Comparison of ENCODE assay signal across 8 mouse cellular contexts in genomic region chr1:136345454-136346372, GRCm38 (mm10). TPM values are rescaled to one million over a fixed set of nuclear protein-coding genes. Genes with fewer than 3 reads are reported as not detected.
DNase-seq lines count a peak whose midpoint lies in the region; ATAC-seq and TF ChIP-seq lines count a peak whose summit lies in the region.

Gene Camsap2, minus strand, starts transcription at chr1:136346104.

- no peaks in the 10 kb centered on the region for H3K9me3 ChIP-seq in hindbrain, embryonic 16.5 days (ENCODE audit: control insufficient read depth, low read length)

- peak within 1 kb of the TSS; percentile 94 for H3K9ac ChIP-seq in hindbrain, embryonic 16.5 days (ENCODE audit: low read depth, low read length)

- intact Hi-C loops in left cerebral cortex, adult 2 months (cut with DNase I), result loop anchor here (1.0 to 2.0 kb wide), 2 partner anchors 57 to 70 kb away; partner anchors contain the start of gene Ddx59

- TF ChIP-seq CTCF in left cerebral cortex, adult 2 months (IDR thresholded peaks at IDR 0.05), result no peak; the same call in 1 of the 2 replicates

- no peaks in the 10 kb centered on the region for H3K36me3 ChIP-seq in hindbrain, embryonic 16.5 days (ENCODE audit: control insufficient read depth, insufficient read depth, low read length)
- no peaks in the 10 kb centered on the region for H3K36me3 ChIP-seq in macrophage (ENCODE audit: inconsistent target)

- H3K27ac ChIP-seq in hindbrain, embryonic 16.5 days (ENCODE audit: low read depth, low read length), result peak within 1 kb of the TSS; percentile 98
- H3K27ac ChIP-seq in left cerebral cortex, adult 2 months, result peak within 1 kb of the TSS; percentile 99
- H3K27ac ChIP-seq in macrophage, result no peak within 1 kb of the TSS

- peak within 1 kb of the TSS; percentile 68 for H3K4me3 ChIP-seq in hindbrain, embryonic 16.5 days (ENCODE audit: low read length)
- H3K4me3 ChIP-seq in left cerebral cortex, adult 2 months, result peak within 1 kb of the TSS; percentile 99
- peak within 1 kb of the TSS; percentile 81 for H3K4me3 ChIP-seq in macrophage (ENCODE audit: inconsistent target)

- H3K4me2 ChIP-seq in hindbrain, embryonic 16.5 days (ENCODE audit: low read length), result peak within 1 kb of the TSS; percentile 92

- peaks cover 26% of the 10 kb centered on the region for H3K4me1 ChIP-seq in hindbrain, embryonic 16.5 days (ENCODE audit: control insufficient read depth, insufficient read depth, low read depth, low read length)

- peaks cover 46% of the 10 kb centered on the region for H3K79me2 ChIP-seq in macrophage (ENCODE audit: inconsistent target)

- peak; percentile 97 for ATAC-seq in hindbrain, embryonic 16.5 days

- peak; percentile 94 for DNase-seq in ZHBTc4 (ENCODE audit: low read depth, low spot score)
- peak; percentile 89 to 96 for DNase-seq in cerebellum, postnatal 4 days (ENCODE audit: low spot score in 2 of 2)
- DNase-seq in gastrocnemius, adult 18-20 months (ENCODE audit: low spot score), result peak; percentile 94
- peak; percentile 96 for DNase-seq in left cerebral cortex, adult 2 months (ENCODE audit: extremely low spot score in 1 of 2, low spot score in 2 of 2)
- DNase-seq in retina, postnatal 7 days (ENCODE audit: low read depth, low spot score), result peak; percentile 90
- DNase-seq in urinary bladder, adult 18-20 months (ENCODE audit: low spot score in 2 of 2), result peak; percentile 92 to 95

- H3K27me3 ChIP-seq in hindbrain, embryonic 16.5 days (replicated peaks; ENCODE audit: control insufficient read depth, insufficient read depth, low read length), result no peaks in the 10 kb centered on the region

- under 1% methylated on average over 86 of the region's 121 CpGs for WGBS in hindbrain, embryonic 16.5 days
- WGBS in macrophage (ENCODE audit: missing documents), result under 1% methylated on average over 117 of the region's 121 CpGs

RNA-seq across cellular contexts. Expression of gene Camsap2, which starts in this region (rescaled TPM):
- 10 to 100 TPM in 1 of 2 experiments, 1 to 10 TPM in 1; 9.0 to 10.0 TPM for total RNA-seq in gastrocnemius, adult 18-20 months (2021)
- 23.6 and 25.8 TPM in 2 replicates for polyA plus RNA-seq in hindbrain, embryonic 16.5 days (2015; fragmentation: Nextera tagmentation; extraction: Ambion mirVana)
- total RNA-seq in left cerebral cortex, adult 2 months (2021), result 100 to 1,000 TPM; 137 to 142 TPM
- total RNA-seq in macrophage (2018; cell fraction: chromatin; rRNA removed), result 10 to 100 TPM in 24 of 26 experiments, 1 to 10 TPM in 2; 6.9 to 54.4 (median 29.5) TPM
- 10 to 100 TPM; 10.8 to 29.6 (median 17.5) TPM for total RNA-seq in macrophage (2018; cell fraction: cytosol; rRNA removed)
- 10 to 100 TPM; 14.2 to 49.3 (median 25.3) TPM for total RNA-seq in macrophage (2018; cell fraction: nucleus; rRNA removed)
- polyA plus RNA-seq in macrophage (2018), result 13.6 to 17.5 TPM (median 16.8 TPM) in 3 replicates

Comparison
In these comparisons a context has a peak if more than half of its experiments do, and no peak if none do; other contexts are left out.
1. RNA of gene Camsap2 (total RNA-seq): 137 to 142 TPM in left cerebral cortex, adult 2 months; 9.0 to 10.0 TPM in gastrocnemius, adult 18-20 months; every median in the first group is over 10 times any median in the second.
2. Peak in every context shown above with its lines, with median percentiles within 50 percentile points of each other: DNase-seq and H3K4me3 ChIP-seq.